Mouse (Mus musculus) MEL (cell line): ENCODE results near the gene Plk2. TPM values are rescaled to one million over a fixed set of nuclear protein-coding genes. Genes with fewer than 3 reads are reported as not detected.

ENCODE experiments used
- DNase-seq: peaks from one replicate; pipeline ENCODE4 v3.0.0; 2011; ENCODE audit warnings: low read depth, low spot score
- H3K27ac ChIP-seq: 2 replicates; pipeline ENCODE4 v1.5.1; 2012; ENCODE audit warnings: low read depth, mild to moderate bottlenecking, control low read depth, low read length, moderate library complexity; ENCODE audit not compliant: control insufficient read depth
- H3K27me3 ChIP-seq, 2 experiments: fragments of 150-350 bp in 1 of 2; sonication (generic) in 1 of 2; 2 replicates each; pipeline ENCODE4 v1.6.1; 2012; ENCODE audit warnings: low read length in 2 of 2, mild to moderate bottlenecking in 2 of 2, improper control_type of control experiment in 1 of 2, moderate library complexity in 1 of 2; ENCODE audit not compliant: insufficient read depth in 2 of 2, control insufficient read depth in 1 of 2
- H3K36me3 ChIP-seq, 2 experiments: 2 replicates each; pipeline ENCODE4 v1.6.1; 2012 to 2014; ENCODE audit warnings: low read length in 2 of 2, improper control_type of control experiment in 1 of 2, inconsistent platforms in 1 of 2, mild to moderate bottlenecking in 1 of 2; ENCODE audit not compliant: insufficient read depth in 2 of 2, control insufficient read depth in 1 of 2
- H3K4me1 ChIP-seq, 2 experiments: fragments of 150-350 bp in 1 of 2; sonication (generic) in 1 of 2; 2 replicates each; pipeline ENCODE4 v1.6.1; 2012; ENCODE audit warnings: low read length in 2 of 2, improper control_type of control experiment in 1 of 2, mild to moderate bottlenecking in 1 of 2; ENCODE audit not compliant: insufficient read depth in 2 of 2, control insufficient read depth in 1 of 2
- H3K4me3 ChIP-seq, 2 experiments: fragments of 150-350 bp in 1 of 2; sonication (generic) in 1 of 2; 2 replicates each; pipeline ENCODE4 v1.5.1; 2012; ENCODE audit warnings: low read depth in 2 of 2, low read length in 2 of 2, mild to moderate bottlenecking in 2 of 2, moderate library complexity in 2 of 2, control low read depth in 1 of 2, improper control_type of control experiment in 1 of 2; ENCODE audit not compliant: control insufficient read depth in 1 of 2, insufficient read depth in 1 of 2
- H3K79me2 ChIP-seq: 2 replicates; pipeline ENCODE4 v1.6.1; 2012; ENCODE audit warnings: mild to moderate bottlenecking, low read length, moderate library complexity; ENCODE audit not compliant: control insufficient read depth, poor library complexity, insufficient read depth
- H3K9ac ChIP-seq: 2 replicates; pipeline ENCODE4 v1.6.1; 2012; ENCODE audit warnings: low read depth, mild to moderate bottlenecking, control low read depth, low read length, moderate library complexity; ENCODE audit not compliant: control insufficient read depth, poor library complexity, severe bottlenecking
- H3K9me3 ChIP-seq: fragments of 150-350 bp; sonication (generic); replicated peaks from 2 replicates; pipeline ENCODE4 v1.6.1; 2012; ENCODE audit warnings: mild to moderate bottlenecking, low read length, improper control_type of control experiment, moderate library complexity; ENCODE audit not compliant: insufficient read depth
- BHLHE40 ChIP-seq: IDR thresholded peaks from 2 replicates; pipeline ENCODE4 v1.6.1; 2012; ENCODE audit warnings: low read depth, mild to moderate bottlenecking, inconsistent platforms, low read length, improper control_type of control experiment, borderline replicate concordance
- CHD1 ChIP-seq: IDR thresholded peaks from 2 replicates; pipeline ENCODE4 v1.6.1; 2012; ENCODE audit warnings: low read depth, mild to moderate bottlenecking, inconsistent platforms, low read length, improper control_type of control experiment
- CHD2 ChIP-seq: IDR thresholded peaks from 2 replicates; pipeline ENCODE4 v1.6.1; 2011; ENCODE audit warnings: low read length, improper control_type of control experiment
- CTCF ChIP-seq, 3 experiments: IDR thresholded peaks in 2 of 3; conservative IDR thresholded peaks in 1 of 3; 2 replicates each; pipeline ENCODE4 v1.5.1; 2011 to 2012; ENCODE audit warnings: low read length in 3 of 3, low read depth in 2 of 3, mild to moderate bottlenecking in 2 of 3, improper control_type of control experiment in 1 of 3, inconsistent platforms in 1 of 3, mixed read lengths in 1 of 3, moderate library complexity in 1 of 3; ENCODE audit not compliant: control insufficient read depth in 1 of 3, insufficient read depth in 1 of 3, poor library complexity in 1 of 3, severe bottlenecking in 1 of 3
- EP300 ChIP-seq, 2 experiments: IDR thresholded peaks; 2 replicates each; pipeline ENCODE4 v1.6.1; 2011; ENCODE audit warnings: improper control_type of control experiment in 2 of 2, low read length in 2 of 2, low read depth in 1 of 2, mild to moderate bottlenecking in 1 of 2
- ETS1 ChIP-seq: IDR thresholded peaks from 2 replicates; pipeline ENCODE4 v1.6.1; 2012; ENCODE audit warnings: low read depth, mild to moderate bottlenecking, inconsistent platforms, low read length, improper control_type of control experiment, moderate library complexity
- GABPA ChIP-seq: IDR thresholded peaks from 2 replicates; pipeline ENCODE4 v1.6.1; 2012; ENCODE audit warnings: low read depth, mild to moderate bottlenecking, inconsistent platforms, low read length, improper control_type of control experiment, moderate library complexity
- GATA1 ChIP-seq: IDR thresholded peaks from 2 replicates; pipeline ENCODE4 v1.6.1; 2011; ENCODE audit warnings: low read depth, low read length, improper control_type of control experiment
- HCFC1 ChIP-seq: IDR thresholded peaks from 2 replicates; pipeline ENCODE4 v1.6.1; 2012; ENCODE audit warnings: low read depth, mild to moderate bottlenecking, inconsistent platforms, low read length, improper control_type of control experiment, moderate library complexity
- JUND ChIP-seq: IDR thresholded peaks from 2 replicates; pipeline ENCODE4 v1.6.1; 2011; ENCODE audit warnings: low read depth, mild to moderate bottlenecking, improper control_type of control experiment, low read length
- KAT2A ChIP-seq: conservative IDR thresholded peaks from 2 replicates; pipeline ENCODE4 v1.6.1; 2012; ENCODE audit warnings: low read depth, low read length, improper control_type of control experiment, inconsistent platforms
- MAFK ChIP-seq: IDR thresholded peaks from 2 replicates; pipeline ENCODE4 v1.6.1; 2011; ENCODE audit warnings: low read depth, mild to moderate bottlenecking, low read length, improper control_type of control experiment, borderline replicate concordance
- MAX ChIP-seq: IDR thresholded peaks from 2 replicates; pipeline ENCODE4 v1.6.1; 2011; ENCODE audit warnings: low read length, improper control_type of control experiment
- MAZ ChIP-seq: IDR thresholded peaks from 2 replicates; pipeline ENCODE4 v1.6.1; 2012; ENCODE audit warnings: low read depth, mild to moderate bottlenecking, inconsistent platforms, low read length, improper control_type of control experiment
- MEF2A ChIP-seq: IDR thresholded peaks from 2 replicates; pipeline ENCODE4 v1.6.1; 2014; ENCODE audit warnings: low read depth, mild to moderate bottlenecking, inconsistent platforms, low read length, improper control_type of control experiment; ENCODE audit not compliant: poor library complexity, insufficient replicate concordance, severe bottlenecking; ENCODE audit errors: extremely low read depth
- MXI1 ChIP-seq: IDR thresholded peaks from 2 replicates; pipeline ENCODE4 v1.6.1; 2011; ENCODE audit warnings: mild to moderate bottlenecking, low read depth, low read length, improper control_type of control experiment
- MYB ChIP-seq: IDR thresholded peaks from 2 replicates; pipeline ENCODE4 v1.6.1; 2011; ENCODE audit warnings: mild to moderate bottlenecking, low read depth, low read length, improper control_type of control experiment
- MYC ChIP-seq: IDR thresholded peaks from 2 replicates; pipeline ENCODE4 v1.6.1; 2011; ENCODE audit warnings: low read depth, mild to moderate bottlenecking, low read length, improper control_type of control experiment, moderate library complexity
- NELFE ChIP-seq: IDR thresholded peaks from 2 replicates; pipeline ENCODE4 v1.6.1; 2011; ENCODE audit warnings: low read depth, low read length, improper control_type of control experiment
- NRF1 ChIP-seq: IDR thresholded peaks from 2 replicates; pipeline ENCODE4 v1.6.1; 2014; ENCODE audit warnings: low read depth, mild to moderate bottlenecking, inconsistent platforms, low read length, improper control_type of control experiment, moderate library complexity; ENCODE audit not compliant: poor library complexity, insufficient read depth, severe bottlenecking
- POLR2AphosphoS2 ChIP-seq: IDR thresholded peaks from 2 replicates; pipeline ENCODE4 v1.6.1; 2011; ENCODE audit warnings: low read length, improper control_type of control experiment
- POLR2AphosphoS5 ChIP-seq: IDR thresholded peaks from 2 replicates; pipeline ENCODE4 v1.6.1; 2012; ENCODE audit warnings: low read depth, borderline replicate concordance, mild to moderate bottlenecking, inconsistent platforms, low read length, moderate library complexity, mixed read lengths
- RAD21 ChIP-seq: IDR thresholded peaks from 2 replicates; pipeline ENCODE4 v1.6.1; 2011; ENCODE audit warnings: mild to moderate bottlenecking, low read depth, low read length, improper control_type of control experiment
- SIN3A ChIP-seq: IDR thresholded peaks from 2 replicates; pipeline ENCODE4 v1.6.1; 2012; ENCODE audit warnings: low read length, improper control_type of control experiment, inconsistent platforms
- SMC3 ChIP-seq: IDR thresholded peaks from 2 replicates; pipeline ENCODE4 v1.6.1; 2011; ENCODE audit warnings: low read depth, low read length, improper control_type of control experiment
- TAL1 ChIP-seq: IDR thresholded peaks from 2 replicates; pipeline ENCODE4 v1.6.1; 2012; ENCODE audit warnings: mild to moderate bottlenecking, inconsistent platforms, low read length, moderate library complexity, mixed read lengths
- TBP ChIP-seq: IDR thresholded peaks from 2 replicates; pipeline ENCODE4 v1.8.0; 2011; ENCODE audit warnings: low read depth, low read length, improper control_type of control experiment
- TCF12 ChIP-seq: IDR thresholded peaks from 2 replicates; pipeline ENCODE4 v1.6.1; 2014; ENCODE audit warnings: low read depth, mild to moderate bottlenecking, inconsistent platforms, low read length, improper control_type of control experiment, moderate library complexity
- USF2 ChIP-seq, 2 experiments: IDR thresholded peaks; 2 replicates each; pipeline ENCODE4 v1.6.1; 2011 to 2012; ENCODE audit warnings: improper control_type of control experiment in 2 of 2, low read length in 2 of 2, borderline replicate concordance in 1 of 2, inconsistent platforms in 1 of 2, low read depth in 1 of 2, mild to moderate bottlenecking in 1 of 2; ENCODE audit not compliant: insufficient read depth in 1 of 2
- ZC3H11A ChIP-seq: IDR thresholded peaks from 2 replicates; pipeline ENCODE4 v1.6.1; 2012; ENCODE audit warnings: low read depth, mild to moderate bottlenecking, inconsistent platforms, low read length, improper control_type of control experiment
- ZKSCAN1 ChIP-seq: IDR thresholded peaks from 2 replicates; pipeline ENCODE4 v1.6.1; 2012; ENCODE audit warnings: low read depth, mild to moderate bottlenecking, inconsistent platforms, low read length, improper control_type of control experiment, moderate library complexity
- ZMIZ1 ChIP-seq: IDR thresholded peaks from 2 replicates; pipeline ENCODE4 v1.6.1; 2012; ENCODE audit warnings: low read depth, mild to moderate bottlenecking, inconsistent platforms, low read length, improper control_type of control experiment, moderate library complexity
- ZNF384 ChIP-seq: IDR thresholded peaks from 2 replicates; pipeline ENCODE4 v1.6.1; 2012; ENCODE audit warnings: low read depth, mild to moderate bottlenecking, inconsistent platforms, low read length, improper control_type of control experiment
- polyA plus RNA-seq, 2 experiments: library from polyadenylated mRNA; stranded (reverse) in 1 of 2; unstranded in 1 of 2; fragments of >175 nt in 1 of 2; fragments of >200 nt in 1 of 2; gene quantifications; 2 replicates each; pipeline versions ENCODE4 v1.2.1 to v1.2.4; 2012; ENCODE audit warnings: low replicate concordance in 2 of 2, low read depth in 1 of 2; ENCODE audit not compliant: insufficient read length in 2 of 2, insufficient read depth in 1 of 2, missing spikeins in 1 of 2
- total RNA-seq: library from RNA; depleted of rRNA; stranded (reverse); fragments of 300-350 nt; gene quantifications from 2 replicates; pipeline ENCODE4 v1.2.3, GENCODE M21; 2012

The Plk2 gene
- total and polyA plus RNA-seq, 3 experiments, result not detected

- TF ChIP-seq TBP (no peak), MAZ (no peak), GATA1 (no peak), ETS1 (no peak), SIN3A (no peak), POLR2AphosphoS5 (no peak), MYB (no peak), RAD21 (peak; percentile 92), MXI1 (no peak), USF2 (IDR thresholded peaks at IDR 0.05; ENCODE audit: borderline replicate concordance in 1 of 2, insufficient read depth in 1 of 2, low read depth in 1 of 2, low read length in 2 of 2) (no peak), TAL1 (no peak)
Measured at GRCm38 (mm10) chr13:110382447-110382901, 12.4 kb upstream of the Plk2 start (continued).

- Histone ChIP-seq H3K79me2 (no peaks in the 10 kb centered on the region), H3K9me3 (no peaks in the 10 kb centered on the region), H3K4me1 (peaks cover 0 to 6% of the 10 kb centered on the region in 2 experiments; a peak in 3 of 4 replicates), H3K27me3 (no peaks in the 10 kb centered on the region; a peak in 1 of 4 replicates), H3K4me3 (no peak overlapping the region), H3K27ac (no peak overlapping the region), H3K9ac (no peak overlapping the region), H3K36me3 (peaks cover 0 to 6% of the 10 kb centered on the region in 2 experiments; a peak in 2 of 4 replicates)
- peak; percentile 90 for DNase-seq
- no peak; the same call in 1 of the 2 replicates for TF ChIP-seq BHLHE40
- no peak for TF ChIP-seq CTCF (IDR thresholded peaks at IDR 0.05 in 2 of 3, conservative IDR thresholded peaks at IDR 0.05 in 1 of 3; ENCODE audit: control insufficient read depth in 1 of 3, insufficient read depth in 1 of 3, low read depth in 2 of 3, low read length in 3 of 3, poor library complexity in 1 of 3, severe bottlenecking in 1 of 3)
- peak; percentile 29; the same call in 1 of the 2 replicates for TF ChIP-seq MAFK
- no peak for TF ChIP-seq RAD21
- no peak for TF ChIP-seq MEF2A
- no peak for TF ChIP-seq HCFC1
- TF ChIP-seq ETS1, result peak; percentile 36
- no peak for TF ChIP-seq ZNF384
- no peak for TF ChIP-seq CHD2
- 0 out of 2 replicates have a peak, but pooled peaks have one; percentile 20 for TF ChIP-seq MXI1
- TF ChIP-seq ZKSCAN1, result no peak
- no peak for TF ChIP-seq ZC3H11A
- TF ChIP-seq GATA1, result peak; percentile 48; the same call in 1 of the 2 replicates
- TF ChIP-seq MYC, result 0 out of 2 replicates have a peak, but pooled peaks have one; percentile 43
- no peak for TF ChIP-seq TCF12
- no peak for TF ChIP-seq GABPA
- TF ChIP-seq TBP, result no peak
- no peak for TF ChIP-seq CHD1
- TF ChIP-seq NELFE, result no peak
- TF ChIP-seq POLR2AphosphoS2, result no peak
- peak; percentile 21; the same call in 1 of the 2 replicates for TF ChIP-seq SMC3
- no peak for TF ChIP-seq NRF1
- TF ChIP-seq MYB, result no peak
- no peak for TF ChIP-seq JUND
- no peak for TF ChIP-seq POLR2AphosphoS5
- TF ChIP-seq SIN3A, result 0 out of 2 replicates have a peak, but pooled peaks have one; percentile 30
- TF ChIP-seq USF2 (IDR thresholded peaks at IDR 0.05; ENCODE audit: borderline replicate concordance in 1 of 2, insufficient read depth in 1 of 2, low read depth in 1 of 2, low read length in 2 of 2), result no peak
- TF ChIP-seq ZMIZ1, result no peak
- TF ChIP-seq KAT2A, result no peak
- no peak for TF ChIP-seq TAL1
- TF ChIP-seq EP300 (IDR thresholded peaks at IDR 0.05; ENCODE audit: low read depth in 1 of 2, low read length in 2 of 2), result peak; percentile 43 to 78; a peak in 3 of 4 replicates
- no peak for TF ChIP-seq MAX
Measured at GRCm38 (mm10) chr13:110384514-110384913, 10.3 kb upstream of the Plk2 start.
